10 mouse cellular contexts compared by ENCODE assay signal in genomic region chr14:52123918-52124317, GRCm38 (mm10). TPM values are rescaled to one million over a fixed set of nuclear protein-coding genes. Genes with fewer than 3 reads are reported as not detected.
DNase-seq lines count a peak whose midpoint lies in the region; ATAC-seq and TF ChIP-seq lines count a peak whose summit lies in the region.
"Had no signal": no experiment of that assay in that cellular context is flagged by ENCODE, and none has a peak within 500 bp of the region (broad histone marks: within the 10 kb centered on the region; RNA-seq: fewer than 3 reads in every experiment).

No protein-coding gene starts in this region.

- H3K9ac ChIP-seq in intestine, postnatal 0 days (ENCODE audit: low read depth, low read length), result no peak overlapping the region
- no peak overlapping the region for H3K9ac ChIP-seq in intestine, embryonic 16.5 days (ENCODE audit: low read depth, low read length)
- no peak overlapping the region for H3K9ac ChIP-seq in embryonic facial prominence, embryonic 14.5 days (ENCODE audit: low read depth, low read length)
- no peak overlapping the region for H3K9ac ChIP-seq in neural tube, embryonic 14.5 days (replicated peaks; ENCODE audit: low read depth, low read length)
- H3K9ac ChIP-seq: embryonic facial prominence, embryonic 12.5 days; neural tube, embryonic 13.5 days had no signal

- 20% methylated on average over 4 of the region's 4 CpGs for WGBS in intestine, postnatal 0 days
- WGBS in intestine, embryonic 16.5 days, result 22% methylated on average over 4 of the region's 4 CpGs
- 20% methylated on average over 4 of the region's 4 CpGs for WGBS in embryonic facial prominence, embryonic 14.5 days
- WGBS in neural tube, embryonic 14.5 days, result 21% methylated on average over 4 of the region's 4 CpGs

- no peak overlapping the region for H3K27ac ChIP-seq in intestine, postnatal 0 days (ENCODE audit: low read depth, low read length)
- H3K27ac ChIP-seq in intestine, embryonic 16.5 days (ENCODE audit: low read length), result no peak overlapping the region
- no peak overlapping the region for H3K27ac ChIP-seq in embryonic facial prominence, embryonic 14.5 days (replicated peaks; ENCODE audit: low read depth, low read length)
- H3K27ac ChIP-seq in neural tube, embryonic 14.5 days (ENCODE audit: low read depth, low read length), result no peak overlapping the region
- H3K27ac ChIP-seq: embryonic facial prominence, embryonic 12.5 days; neural tube, embryonic 13.5 days had no signal

- no peaks in the 10 kb centered on the region for H3K9me3 ChIP-seq in intestine, postnatal 0 days (ENCODE audit: control insufficient read depth)
- no peaks in the 10 kb centered on the region for H3K9me3 ChIP-seq in intestine, embryonic 16.5 days (ENCODE audit: control insufficient read depth, low read length)
- no peaks in the 10 kb centered on the region for H3K9me3 ChIP-seq in embryonic facial prominence, embryonic 14.5 days (ENCODE audit: control insufficient read depth, low read length)
- H3K9me3 ChIP-seq in neural tube, embryonic 14.5 days (ENCODE audit: control insufficient read depth, low read length), result no peaks in the 10 kb centered on the region
- H3K9me3 ChIP-seq: embryonic facial prominence, embryonic 12.5 days; neural tube, embryonic 13.5 days had no signal

- DNase-seq in adrenal gland, postnatal 25 days, result peak; percentile 73
- DNase-seq in embryonic facial prominence, embryonic 14.5 days (ENCODE audit: low spot score), result peak; percentile 80
- DNase-seq in heart, postnatal 4 days, result peak; percentile 81
- peak; percentile 36 to 54 for DNase-seq in left cerebral cortex, postnatal 36 days (ENCODE audit: low spot score in 2 of 2)
- peak; percentile 81 for DNase-seq in thymus, postnatal 14 days

- H3K27me3 ChIP-seq in intestine, postnatal 0 days (replicated peaks; ENCODE audit: control insufficient read depth, insufficient read depth, low read length), result no peaks in the 10 kb centered on the region
- no peaks in the 10 kb centered on the region for H3K27me3 ChIP-seq in intestine, embryonic 16.5 days (replicated peaks; ENCODE audit: control insufficient read depth, insufficient read depth, low read length)
- no peaks in the 10 kb centered on the region for H3K27me3 ChIP-seq in embryonic facial prominence, embryonic 14.5 days (replicated peaks; ENCODE audit: control insufficient read depth, insufficient read depth, low read length)
- H3K27me3 ChIP-seq in neural tube, embryonic 14.5 days (ENCODE audit: control insufficient read depth, insufficient read depth, low read length), result no peaks in the 10 kb centered on the region
- H3K27me3 ChIP-seq: embryonic facial prominence, embryonic 12.5 days; neural tube, embryonic 13.5 days had no signal

- ATAC-seq in intestine, postnatal 0 days, result no peak
- ATAC-seq in intestine, embryonic 16.5 days, result no peak
- no peak for ATAC-seq in embryonic facial prominence, embryonic 14.5 days (ENCODE audit: low read depth)
- ATAC-seq in neural tube, embryonic 14.5 days (ENCODE audit: low read depth), result 0 out of 2 replicates have a peak, but pooled peaks have one; percentile 19

- intact Hi-C loops in left cerebral cortex, postnatal 36 days (cut with DNase I), result loop anchor here (2.0 to 5.0 kb wide), 3 partner anchors 23 to 73 kb away; partner anchors contain the start of gene Supt16

- H3K4me2 ChIP-seq in intestine, postnatal 0 days (replicated peaks; ENCODE audit: low read depth), result no peak overlapping the region
- no peak overlapping the region for H3K4me2 ChIP-seq in intestine, embryonic 16.5 days (ENCODE audit: low read depth, low read length)
- no peak overlapping the region for H3K4me2 ChIP-seq in embryonic facial prominence, embryonic 14.5 days (ENCODE audit: low read depth, low read length)
- no peak overlapping the region for H3K4me2 ChIP-seq in neural tube, embryonic 14.5 days (ENCODE audit: low read depth, low read length)
- H3K4me2 ChIP-seq: embryonic facial prominence, embryonic 12.5 days; neural tube, embryonic 13.5 days had no signal

- peak; percentile 83 for TF ChIP-seq CTCF in intestine, postnatal 0 days (IDR thresholded peaks at IDR 0.05; ENCODE audit: low read depth)

- H3K4me3 ChIP-seq in intestine, postnatal 0 days (ENCODE audit: low read depth, low read length), result no peak overlapping the region
- no peak overlapping the region for H3K4me3 ChIP-seq in intestine, embryonic 16.5 days (ENCODE audit: low read length)
- H3K4me3 ChIP-seq in embryonic facial prominence, embryonic 14.5 days (ENCODE audit: low read depth, low read length), result no peak overlapping the region
- no peak overlapping the region for H3K4me3 ChIP-seq in neural tube, embryonic 14.5 days (ENCODE audit: low read depth, low read length)
- H3K4me3 ChIP-seq: embryonic facial prominence, embryonic 12.5 days; neural tube, embryonic 13.5 days had no signal

- no peaks in the 10 kb centered on the region for H3K4me1 ChIP-seq in intestine, postnatal 0 days (replicated peaks; ENCODE audit: control insufficient read depth, insufficient read depth, low read length)
- H3K4me1 ChIP-seq in intestine, embryonic 16.5 days (ENCODE audit: control insufficient read depth, insufficient read depth, low read length), result no peaks in the 10 kb centered on the region
- no peaks in the 10 kb centered on the region for H3K4me1 ChIP-seq in embryonic facial prominence, embryonic 14.5 days (ENCODE audit: control insufficient read depth, insufficient read depth, low read length)
- 0 out of 2 replicates have a peak, but pooled peaks cover 3% of the 10 kb centered on the region for H3K4me1 ChIP-seq in neural tube, embryonic 14.5 days (ENCODE audit: control insufficient read depth, insufficient read depth, low read length)
- H3K4me1 ChIP-seq: embryonic facial prominence, embryonic 12.5 days had no signal

- no peaks in the 10 kb centered on the region for H3K36me3 ChIP-seq in intestine, postnatal 0 days (ENCODE audit: control insufficient read depth, insufficient read depth)
- no peaks in the 10 kb centered on the region for H3K36me3 ChIP-seq in intestine, embryonic 16.5 days (ENCODE audit: control insufficient read depth, insufficient read depth, low read length)
- H3K36me3 ChIP-seq in embryonic facial prominence, embryonic 14.5 days (ENCODE audit: control insufficient read depth, insufficient read depth, low read length), result no peaks in the 10 kb centered on the region
- no peaks in the 10 kb centered on the region for H3K36me3 ChIP-seq in neural tube, embryonic 14.5 days (ENCODE audit: control insufficient read depth, insufficient read depth, low read length)
- H3K36me3 ChIP-seq: embryonic facial prominence, embryonic 12.5 days; neural tube, embryonic 13.5 days had no signal

RNA-seq across cellular contexts. Expression of gene Rpgrip1, which starts 13.4 kb away (rescaled TPM):
- 23.2 and 24.4 TPM in 2 replicates for polyA plus RNA-seq in intestine, postnatal 0 days (2015; fragmentation: Nextera tagmentation; extraction: Ambion mirVana)
- polyA plus RNA-seq in intestine, embryonic 16.5 days (2015; fragmentation: Nextera tagmentation; extraction: Ambion mirVana), result 42.9 and 48.5 TPM in 2 replicates
- 0.38 and 0.73 TPM in 2 replicates for total RNA-seq in adrenal gland, postnatal 25 days (2021)
- polyA plus RNA-seq in embryonic facial prominence, embryonic 14.5 days (2014; fragmentation: Nextera tagmentation; extraction: Ambion mirVana), result 46.7 and 47.0 TPM in 2 replicates
- total RNA-seq in heart, postnatal 4 days (2021), result under 1 TPM; 0.55 to 0.59 TPM
- total RNA-seq in left cerebral cortex, postnatal 36 days (2021), result 1 to 10 TPM; 2.0 to 3.6 TPM
- 42.0 and 47.5 TPM in 2 replicates for polyA plus RNA-seq in neural tube, embryonic 14.5 days (2014; fragmentation: Nextera tagmentation; extraction: Ambion mirVana)

RNA-seq across cellular contexts. Expression of gene Hnrnpc, which starts 20.1 kb away (rescaled TPM):
- 153 and 163 TPM in 2 replicates for polyA plus RNA-seq in intestine, postnatal 0 days (2015; fragmentation: Nextera tagmentation; extraction: Ambion mirVana)
- 447 and 515 TPM in 2 replicates for polyA plus RNA-seq in intestine, embryonic 16.5 days (2015; fragmentation: Nextera tagmentation; extraction: Ambion mirVana)
- total RNA-seq in adrenal gland, postnatal 25 days (2021), result 235 and 281 TPM in 2 replicates
- polyA plus RNA-seq in embryonic facial prominence, embryonic 14.5 days (2014; fragmentation: Nextera tagmentation; extraction: Ambion mirVana), result 498 and 515 TPM in 2 replicates
- total RNA-seq in heart, postnatal 4 days (2021), result 100 to 1,000 TPM; 183 to 190 TPM
- total RNA-seq in left cerebral cortex, postnatal 36 days (2021), result 100 to 1,000 TPM; 199 to 225 TPM
- 432 and 490 TPM in 2 replicates for polyA plus RNA-seq in neural tube, embryonic 14.5 days (2014; fragmentation: Nextera tagmentation; extraction: Ambion mirVana)
